Mouse (Mus musculus) heart, adult 2 months (tissue): Measurements from ENCODE around the gene Slc3a1.

Experiments used
- CTCF ChIP-seq: fragments of 200-600 bp; IDR thresholded peaks from 2 replicates; pipeline ENCODE4 v1.8.1; 2022; ENCODE audit warnings: antibody characterized with exemption, mild to moderate bottlenecking, moderate library complexity
- EP300 ChIP-seq: fragments of 200-500 bp; IDR thresholded peaks from 2 replicates; pipeline ENCODE4 v1.6.1; 2011; ENCODE audit warnings: low read depth, low read length, control low read depth; ENCODE audit not compliant: insufficient read depth

GRCm38 (mm10) chr17:85043404-85043816 lies 15.2 kb downstream of the Slc3a1 start:
- TF ChIP-seq CTCF (no peak), EP300 (no peak)
